Mouse (Mus musculus) frontal cortex, adult (tissue): Measurements from ENCODE around the gene Zc3h8.

Experiments used
- ATAC-seq: cut with Nextera tagmentation; 2 replicates; pipeline ENCODE4 v1.9.2; 2017; ENCODE audit warnings: mild to moderate bottlenecking, moderate library complexity, mixed read lengths; ENCODE audit not compliant: low TSS enrichment

The Zc3h8 gene

DNA sequence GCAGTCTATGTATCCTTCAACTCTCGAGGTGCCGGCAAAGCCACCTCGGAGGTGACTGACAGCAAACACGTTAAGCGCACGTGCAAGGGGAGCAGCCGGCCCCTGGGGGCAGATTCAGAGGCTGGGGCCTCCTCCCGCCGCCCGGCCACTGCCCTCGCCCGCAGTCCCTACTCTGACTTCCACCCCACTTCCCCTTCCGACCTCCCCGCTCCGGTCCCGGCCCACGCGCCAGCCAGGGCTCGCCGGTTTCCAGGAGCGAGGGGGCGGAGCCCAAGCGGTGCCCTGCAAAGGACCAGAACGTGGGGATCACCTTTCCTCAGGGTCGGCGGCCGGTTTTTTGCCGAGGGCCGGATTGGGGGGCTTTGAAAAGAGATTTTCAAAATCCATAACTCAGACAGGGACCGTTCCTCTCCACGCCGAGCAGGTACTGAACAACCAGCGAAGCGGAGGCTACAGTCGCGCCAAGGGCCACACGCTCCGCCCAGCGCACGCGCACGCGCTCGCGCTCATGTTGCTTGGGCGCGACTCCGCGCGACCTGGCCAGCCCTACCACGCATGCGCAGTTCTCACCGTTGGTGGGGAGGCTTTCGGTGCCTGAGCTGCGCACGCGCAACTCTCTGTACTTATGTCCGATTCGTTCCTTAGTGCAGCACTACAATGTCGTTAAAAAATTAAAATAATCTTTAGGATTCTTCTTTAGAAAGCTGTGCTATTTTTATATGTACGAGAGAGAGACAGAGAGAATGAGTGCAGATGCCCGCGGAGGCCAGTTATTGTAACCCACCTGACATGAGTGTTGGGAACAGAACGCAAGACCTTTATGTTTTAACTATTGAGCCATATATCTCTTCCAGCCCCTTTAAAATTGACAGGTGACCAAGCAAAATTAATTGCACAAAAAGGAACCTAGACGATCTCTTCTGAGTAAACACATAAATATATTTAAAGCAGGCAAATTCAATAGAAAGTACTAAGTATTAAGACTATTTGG lies at the start of gene Zc3h8:
TSS of gene Zc3h8 (minus strand) at position 540 of the 991 bp plus-strand sequence.
- peak; percentile 94 for ATAC-seq

DNA sequence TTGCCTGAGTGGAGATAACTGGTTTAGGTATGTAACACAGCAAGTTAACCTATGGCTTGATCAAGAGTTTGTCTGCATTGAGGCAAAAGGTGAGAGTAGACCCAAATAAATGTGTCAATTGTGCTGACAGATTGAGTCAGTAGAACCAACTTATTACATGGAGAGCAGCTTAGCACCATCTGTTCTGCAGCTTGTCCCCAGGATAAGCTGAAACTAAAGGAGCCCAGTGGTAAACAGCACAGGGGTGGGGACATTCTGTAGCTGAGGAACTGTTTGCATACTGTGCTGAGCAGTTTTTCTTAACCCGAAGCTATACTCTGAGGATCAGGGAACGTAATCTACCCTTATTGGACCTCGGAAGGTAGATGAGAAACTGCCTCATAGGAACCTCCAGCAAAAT lies 40.9 kb upstream of the Zc3h8 start:
- ATAC-seq: peak; percentile 77; the same call in 1 of the 2 replicates

DNA sequence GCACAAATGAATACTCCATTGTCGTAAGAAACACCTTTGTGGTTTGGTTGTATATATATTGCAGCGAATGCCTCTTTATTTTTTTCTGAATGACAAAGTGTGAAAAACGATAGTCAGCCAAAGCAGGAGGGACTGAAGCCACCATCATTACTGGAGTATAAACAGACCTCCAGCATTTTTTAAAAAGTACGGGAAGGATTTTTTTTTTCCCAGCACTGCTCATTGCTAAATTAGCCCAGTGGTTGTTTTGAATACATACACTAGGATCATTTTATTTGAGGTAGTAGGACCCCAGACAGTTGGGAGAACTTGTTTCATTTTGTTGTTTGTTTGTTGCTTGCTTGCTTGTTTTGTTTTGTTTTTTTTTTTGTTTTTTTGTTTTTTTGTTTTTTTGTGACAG lies 31.7 kb upstream of the Zc3h8 start:
- no peak for ATAC-seq

DNA sequence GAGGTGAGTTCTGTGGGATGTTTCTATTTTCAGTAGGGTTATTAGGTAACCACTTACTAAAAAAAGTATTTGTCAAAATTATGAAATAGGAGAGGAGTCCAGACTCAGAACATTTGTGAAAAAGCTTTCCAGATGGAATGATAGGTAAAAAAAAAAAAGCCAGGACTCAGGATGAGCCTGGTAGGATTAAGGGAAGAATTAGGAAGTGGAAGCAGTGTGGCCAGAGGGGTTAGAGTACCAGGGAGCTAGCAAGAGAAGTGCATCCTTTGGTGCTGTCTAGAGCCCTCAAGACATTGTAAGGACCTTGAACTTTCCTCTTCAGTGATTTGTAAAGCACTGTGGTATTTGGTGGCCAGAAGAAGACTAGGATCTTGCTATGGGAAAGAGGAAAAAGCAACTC lies 28.4 kb upstream of the Zc3h8 start:
- no peak for ATAC-seq

DNA sequence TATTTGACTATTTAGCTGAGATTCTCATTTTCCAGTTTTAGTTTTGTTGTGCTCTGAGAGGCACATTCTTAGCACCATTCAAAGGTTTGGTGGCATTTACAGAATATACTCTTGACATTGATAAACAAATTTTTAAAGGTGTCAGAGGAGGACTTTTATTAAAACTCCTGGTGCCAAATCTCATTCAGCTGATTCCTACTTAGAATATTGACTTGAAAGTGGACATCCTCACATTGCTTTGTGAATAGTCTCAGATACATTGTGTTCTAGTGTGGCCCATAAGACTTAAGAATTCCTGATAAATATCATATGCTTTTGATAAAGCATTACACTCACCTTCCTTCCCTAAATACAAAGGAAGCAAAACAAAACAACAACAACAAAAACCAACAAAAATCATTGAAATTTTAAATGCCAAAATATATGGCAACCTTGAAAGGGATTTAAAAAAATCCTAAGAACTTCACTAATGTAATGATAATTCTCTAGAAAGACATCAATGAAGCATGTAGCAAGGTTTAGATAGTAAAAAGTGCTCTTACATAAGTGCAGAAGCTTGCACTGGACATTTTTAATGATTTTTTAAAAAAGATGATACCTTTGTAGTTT lies 24.7 kb upstream of the Zc3h8 start:
- no peak for ATAC-seq

DNA sequence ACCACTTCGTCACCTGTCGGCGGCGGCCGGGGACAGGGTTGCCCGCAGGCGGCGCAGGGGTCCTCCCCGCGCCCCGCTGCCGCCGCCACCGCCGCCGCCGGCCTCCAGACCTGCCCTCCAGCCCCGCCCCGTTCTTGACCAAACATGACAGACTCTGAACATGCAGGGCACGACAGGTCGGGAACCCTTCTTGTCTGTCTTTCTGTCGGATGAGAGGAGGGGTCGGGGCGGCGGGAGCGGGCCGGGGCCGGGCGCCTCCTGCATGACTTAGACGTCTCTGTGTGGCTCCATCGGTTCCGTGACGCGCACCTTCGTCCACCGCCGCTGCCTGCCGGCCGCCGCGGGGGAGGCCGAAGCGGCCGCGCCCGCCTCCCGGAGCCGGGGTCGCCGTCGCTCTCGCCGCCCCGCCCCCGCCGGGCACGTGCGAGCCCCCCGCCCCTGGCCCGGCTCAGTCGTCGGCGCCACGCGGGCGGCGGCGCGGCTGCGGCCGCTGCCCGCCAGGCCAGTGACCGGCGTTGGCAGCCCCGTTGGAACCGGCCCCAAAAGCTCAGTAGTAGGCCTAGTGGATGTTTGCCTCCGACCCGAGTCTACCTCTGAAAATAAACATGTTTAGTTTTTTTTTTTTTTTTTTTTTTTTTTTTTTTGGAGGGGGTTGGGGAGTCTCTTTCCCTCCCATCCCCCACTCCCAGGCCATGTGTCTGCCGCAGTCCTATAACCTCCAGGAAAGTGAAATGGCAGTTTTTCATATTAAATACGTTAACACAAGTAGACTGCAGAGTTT lies 24.0 kb upstream of the Zc3h8 start, which contains the start of gene Gm10762:
TSS of gene Gm10762 (minus strand) at position 65 of the 781 bp plus-strand sequence.
- ATAC-seq: peak; percentile 51

DNA sequence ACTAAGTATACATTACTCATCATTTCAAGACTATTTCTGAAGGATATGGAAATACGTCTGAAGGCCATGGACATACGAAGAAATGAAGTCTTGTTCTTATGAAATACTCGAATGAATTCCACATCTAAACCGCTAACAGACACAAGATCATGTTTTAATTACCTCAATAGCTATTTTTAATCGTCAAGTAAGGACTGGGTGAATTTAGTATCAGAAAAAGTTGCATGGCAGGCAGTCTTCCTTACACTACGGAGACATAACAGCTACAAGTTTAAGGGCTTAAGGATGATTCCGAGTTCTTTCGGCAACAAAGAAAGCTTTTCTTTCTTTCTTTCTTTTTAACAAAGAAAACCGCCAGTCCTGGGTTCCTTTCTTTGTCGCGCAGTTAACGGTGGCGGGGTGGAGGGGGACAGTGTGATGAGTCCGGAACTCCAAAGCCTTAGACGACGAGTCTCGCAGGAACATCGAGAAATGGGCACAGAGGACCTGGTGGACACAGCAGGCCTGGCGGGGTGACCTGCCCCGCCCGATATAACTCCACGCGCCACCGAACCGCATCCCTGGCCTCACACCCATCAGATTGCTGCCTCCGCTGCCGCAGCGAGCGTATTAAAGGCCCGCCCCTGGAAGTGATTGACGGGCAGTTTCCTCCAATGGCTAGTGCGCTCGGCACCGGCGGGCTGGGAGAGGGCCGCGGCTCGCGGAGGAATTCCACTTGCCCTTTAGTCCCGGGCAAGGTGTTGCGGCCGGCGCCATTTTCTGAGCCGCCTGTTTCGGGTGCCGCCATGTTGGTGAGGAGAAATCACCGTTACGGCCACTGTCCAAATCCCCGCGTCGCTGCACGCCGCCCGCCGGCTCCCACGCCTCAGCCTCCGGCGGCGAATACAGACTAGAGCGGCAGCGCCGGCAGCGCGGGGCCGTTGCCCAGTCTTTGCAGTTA lies 23.0 kb upstream of the Zc3h8 start, which contains the start of gene Zc3h6:
TSS of gene Zc3h6 (plus strand) at position 762 of the 940 bp plus-strand sequence.
- peak; percentile 97 for ATAC-seq

DNA sequence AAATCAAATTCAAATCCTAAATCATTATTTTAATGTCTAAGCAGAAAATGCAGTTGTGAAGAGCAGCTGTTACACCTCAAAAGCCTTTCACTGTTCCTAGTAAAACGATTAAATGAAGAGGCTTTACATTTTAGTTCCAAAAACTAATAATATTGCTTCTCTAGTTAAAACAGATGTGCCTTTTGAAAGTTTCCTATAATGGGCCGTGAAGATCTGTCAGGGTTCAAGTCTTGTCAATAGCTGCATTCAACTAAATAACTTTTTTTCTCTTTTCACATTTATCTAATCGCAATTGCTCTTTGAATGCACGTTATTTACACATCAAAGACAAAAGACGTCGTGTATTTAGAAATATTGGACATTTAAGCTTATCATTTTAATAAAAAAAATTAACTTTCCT lies 22.4 kb upstream of the Zc3h8 start:
- no peak for ATAC-seq

DNA sequence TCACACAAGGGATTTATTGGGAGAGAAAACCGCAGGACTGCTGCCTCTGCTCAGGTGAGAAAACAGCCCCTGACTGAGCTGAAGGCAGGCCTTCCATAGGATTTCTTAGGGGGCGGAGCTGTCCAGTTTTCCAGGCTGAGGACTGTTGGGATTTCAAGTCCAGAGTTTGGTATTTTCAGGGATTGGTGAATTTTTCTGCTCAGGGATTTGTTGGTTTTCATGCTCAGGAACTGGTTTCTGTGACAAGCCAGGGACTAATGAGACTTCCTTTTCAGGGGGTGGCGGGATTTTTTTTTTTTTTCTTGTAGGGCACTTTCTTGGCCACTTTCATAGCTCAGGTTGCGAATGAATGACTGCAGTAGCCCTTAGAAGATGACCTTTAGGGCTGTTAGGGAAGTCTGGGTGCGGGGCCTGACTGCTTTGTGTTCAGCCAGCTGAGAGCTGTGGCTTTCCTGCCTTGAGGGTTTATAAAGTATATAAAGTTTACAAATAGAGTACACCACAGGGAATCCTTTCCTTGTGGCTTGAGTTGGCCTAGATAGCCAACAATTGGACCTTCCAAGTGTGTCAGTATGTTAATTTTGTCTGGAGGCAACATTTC lies 21.7 kb upstream of the Zc3h8 start:
- ATAC-seq: no peak

DNA sequence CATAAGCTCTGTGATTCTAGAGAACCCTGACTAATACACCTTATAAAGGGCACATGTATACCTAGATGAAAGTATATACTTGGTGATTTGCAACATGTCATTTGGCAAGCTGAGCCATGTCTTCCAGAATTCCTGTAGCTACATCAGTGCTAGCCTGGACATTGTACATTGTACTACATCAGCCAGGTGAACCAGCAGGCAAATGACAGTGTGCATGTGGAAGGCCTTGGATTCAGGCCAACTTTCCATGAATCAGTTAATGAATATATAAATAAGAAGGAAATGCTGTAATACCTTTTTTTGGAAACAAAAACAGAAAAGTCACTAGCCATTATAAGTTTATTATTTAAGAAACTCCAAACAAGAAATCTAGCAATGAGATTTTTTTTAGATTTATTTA lies 10.3 kb upstream of the Zc3h8 start:
- ATAC-seq: no peak

DNA sequence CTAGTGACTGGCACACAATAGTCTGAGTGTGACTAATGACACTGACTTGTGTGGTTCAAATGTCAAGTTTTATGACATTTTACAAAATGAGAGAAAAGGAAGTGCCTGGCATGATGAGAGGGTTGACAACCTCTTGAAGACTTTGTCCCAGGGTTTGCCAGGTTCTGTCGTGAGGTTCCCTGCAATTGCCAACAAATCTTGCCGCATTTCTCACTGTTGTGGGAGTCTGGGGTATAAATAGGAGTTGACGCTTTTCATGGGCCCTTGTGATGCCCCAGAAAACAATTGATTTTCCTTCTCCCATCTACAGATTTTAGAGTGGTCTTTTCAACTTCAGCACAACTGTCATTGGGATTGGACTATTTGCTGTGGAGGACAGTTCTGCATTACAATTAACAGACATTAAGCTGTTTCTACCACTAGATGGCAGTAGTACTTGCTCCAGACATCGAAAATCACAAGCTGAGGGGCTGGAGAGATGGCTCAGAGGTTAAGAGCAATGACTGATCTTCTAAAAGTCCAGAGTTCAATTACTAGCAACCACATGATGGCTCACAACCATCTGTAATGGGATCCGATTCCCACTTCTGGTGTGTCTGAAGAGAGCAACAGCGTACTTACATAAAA lies 4.2 kb upstream of the Zc3h8 start:
- ATAC-seq: peak; percentile 74

DNA sequence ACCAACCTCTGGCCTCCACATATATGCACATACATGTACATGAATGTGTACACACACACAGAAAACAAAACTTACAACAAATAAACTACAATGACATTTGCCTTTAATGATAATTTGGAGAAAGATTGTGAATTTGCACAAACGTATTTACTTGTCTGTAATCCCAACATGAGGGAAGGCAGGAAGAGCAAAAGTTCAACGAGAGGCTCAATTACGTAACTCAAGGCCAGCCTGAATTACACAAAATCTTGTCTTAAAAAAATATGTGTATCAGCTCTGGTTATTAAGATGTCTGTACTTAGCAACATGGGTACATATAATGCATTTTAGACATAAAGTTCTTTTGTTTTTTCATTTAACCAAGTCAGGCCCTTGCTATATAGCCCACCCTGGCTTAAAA lies 7.6 kb downstream of the Zc3h8 start:
- no peak for ATAC-seq

DNA sequence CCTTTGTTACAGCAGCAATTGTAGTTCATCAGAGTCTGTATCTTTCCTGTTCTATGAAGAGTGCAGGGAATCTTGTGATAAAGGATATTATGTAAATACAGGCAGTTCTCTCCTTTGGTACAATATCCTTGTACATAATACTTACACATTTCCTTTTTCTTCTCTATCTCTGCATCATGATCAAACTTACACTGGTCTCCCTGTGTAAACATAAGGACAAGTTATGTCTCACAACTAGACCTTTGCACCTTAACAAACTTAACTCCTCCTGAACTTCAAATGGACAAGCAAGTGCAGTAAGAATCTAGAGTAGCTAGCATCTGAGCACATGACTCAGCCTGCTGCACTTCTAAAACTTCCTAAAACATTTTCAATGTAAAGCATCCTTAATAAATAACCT lies 13.2 kb downstream of the Zc3h8 start:
- ATAC-seq: no peak

DNA sequence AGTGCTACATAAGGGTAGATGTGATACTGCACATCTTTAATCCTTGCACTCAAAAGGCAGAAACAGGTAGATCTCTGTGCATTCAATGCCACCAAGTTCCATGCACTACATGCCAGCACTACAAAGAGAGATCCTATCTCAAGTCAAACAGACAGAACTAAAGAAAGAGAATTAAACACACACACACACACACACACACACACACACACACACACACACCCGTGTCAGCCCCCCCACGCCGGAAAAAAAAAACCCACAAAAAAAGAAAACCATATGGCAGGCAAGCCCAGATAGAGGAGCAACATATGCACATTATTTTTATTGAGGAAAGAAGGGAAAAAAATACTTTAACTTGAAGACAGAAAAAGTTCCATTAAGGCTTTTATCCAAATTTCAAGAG lies 15.4 kb downstream of the Zc3h8 start:
- peak; percentile 44; the same call in 1 of the 2 replicates for ATAC-seq

DNA sequence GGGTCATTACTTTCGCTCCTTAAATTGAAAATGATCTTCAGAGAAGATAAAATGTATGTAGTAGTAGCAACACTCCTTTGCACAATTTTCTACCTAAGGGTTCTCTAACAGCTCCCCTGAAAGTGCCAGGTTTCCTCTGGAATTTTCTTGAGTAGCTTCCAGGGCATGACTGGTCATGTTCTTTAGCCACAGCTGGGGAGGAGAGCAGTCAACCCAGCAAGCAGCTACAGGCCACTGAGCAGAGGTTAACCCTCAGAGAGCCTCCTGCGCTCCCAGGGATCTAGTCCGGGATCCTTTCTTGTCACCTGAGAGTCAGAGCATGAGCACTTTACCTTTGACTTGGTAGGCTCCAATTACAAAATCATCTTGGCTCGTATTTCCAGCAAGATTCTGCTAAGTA lies 19.1 kb downstream of the Zc3h8 start:
- ATAC-seq: no peak

DNA sequence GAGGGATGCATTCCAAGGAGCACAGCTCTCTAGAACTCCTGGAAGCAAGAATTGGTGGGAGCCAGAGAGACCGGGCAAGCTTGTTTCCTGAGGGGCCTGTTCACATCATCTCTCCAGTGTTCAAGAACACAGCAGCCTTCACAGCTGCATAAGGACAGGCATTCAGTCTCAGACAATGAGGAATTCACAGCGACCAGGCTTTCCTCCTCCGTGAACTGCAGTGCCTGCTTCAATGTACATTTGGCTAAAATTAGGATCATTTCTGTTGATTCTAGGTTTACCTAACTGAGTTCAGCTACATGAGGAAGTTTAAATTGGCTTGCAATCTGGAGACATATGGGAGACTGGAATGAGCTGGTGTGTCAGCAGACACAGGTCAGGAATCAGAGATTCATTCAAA lies 27.3 kb downstream of the Zc3h8 start:
- no peak for ATAC-seq

DNA sequence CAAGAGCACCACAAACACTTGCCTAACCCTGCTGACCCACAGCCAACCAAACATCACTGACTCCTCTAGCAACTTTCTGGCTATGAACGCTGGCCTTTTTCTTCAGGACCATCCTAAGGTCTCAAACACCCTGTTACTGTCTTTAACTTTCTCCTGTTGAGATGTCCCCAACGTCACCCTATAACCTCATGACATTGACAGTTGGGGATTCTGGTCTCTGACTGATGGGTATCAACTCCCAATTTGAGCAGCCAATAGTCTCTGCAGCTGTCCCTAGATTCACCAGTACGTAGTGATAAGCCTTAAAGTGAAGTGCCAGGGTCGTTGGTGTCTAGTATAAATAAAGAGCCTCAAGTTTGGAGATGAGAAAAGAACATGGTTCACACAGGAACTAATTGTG lies 28.9 kb downstream of the Zc3h8 start:
- ATAC-seq: no peak

DNA sequence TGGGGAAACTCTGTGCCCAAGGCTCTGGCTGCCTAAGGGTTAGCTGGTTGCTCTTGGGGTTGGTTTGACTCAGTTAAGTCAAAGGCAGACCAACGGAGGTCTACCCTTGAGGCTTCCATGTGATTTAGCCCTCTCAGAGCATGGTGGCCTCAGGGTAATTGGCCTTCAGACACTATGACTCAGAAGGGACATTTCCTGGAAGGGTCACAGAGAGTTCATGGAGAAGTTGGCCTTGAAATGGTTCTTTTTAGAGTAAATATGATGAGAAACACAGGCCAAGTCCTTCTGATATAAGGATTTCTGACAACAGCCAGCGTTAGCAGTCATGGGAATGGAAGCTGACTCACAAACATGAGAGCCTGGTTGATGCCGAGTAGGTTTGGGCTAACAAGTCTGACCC lies 40.2 kb downstream of the Zc3h8 start:
- no peak for ATAC-seq

DNA sequence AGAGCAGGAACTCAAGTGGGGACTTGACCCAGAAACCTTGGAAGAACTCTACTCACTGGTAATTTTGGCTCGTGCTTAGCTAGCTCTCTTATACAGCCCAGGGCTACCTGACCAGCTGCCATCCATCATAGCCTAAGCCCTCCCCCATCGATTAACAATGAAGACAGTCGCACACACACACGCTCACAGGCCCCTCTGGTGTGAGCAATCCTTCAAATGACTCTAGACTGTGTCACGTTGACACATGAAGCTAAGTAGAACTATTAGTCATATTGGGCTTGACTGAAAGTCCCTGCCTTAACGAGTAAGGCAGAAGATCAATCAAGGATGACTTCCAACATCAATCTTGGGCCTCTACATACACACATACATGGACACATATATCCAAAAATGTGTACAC lies 41.0 kb downstream of the Zc3h8 start:
- ATAC-seq: no peak

DNA sequence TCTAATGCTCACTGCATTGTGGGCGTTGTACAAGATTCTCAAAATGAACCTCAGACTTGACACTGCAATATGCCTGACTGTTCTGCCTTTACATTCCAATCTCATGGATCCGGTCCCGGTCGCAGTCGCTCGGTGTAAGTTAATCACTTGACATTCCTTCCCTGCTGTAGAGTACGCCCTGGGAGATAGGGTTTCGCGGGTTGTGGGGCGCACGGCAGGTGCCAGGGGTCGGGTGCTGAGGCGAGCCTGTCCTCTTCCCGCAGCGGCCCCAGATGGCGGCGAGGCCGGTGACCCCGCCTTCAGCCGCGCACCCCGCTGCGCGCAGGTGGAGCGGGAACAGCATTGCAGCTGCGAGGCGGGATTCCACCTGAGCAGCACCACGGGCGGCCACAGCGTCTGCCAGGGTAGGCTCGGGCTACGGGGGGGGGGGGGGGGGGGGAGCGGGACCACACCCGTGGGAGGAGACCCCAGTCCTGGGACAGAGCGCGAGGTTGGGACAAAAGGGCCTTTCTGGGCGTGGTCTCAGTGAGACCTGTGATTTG lies 51.6 kb downstream of the Zc3h8 start:
- ATAC-seq: peak; percentile 41; the same call in 1 of the 2 replicates
